Mouse (Mus musculus): ENCODE measurements around the gene Spon1. TPM values are rescaled to one million over a fixed set of nuclear protein-coding genes. Genes with fewer than 3 reads are reported as not detected.
A peak's percentile ranks its signal among the peaks of the same experiment; 100 is the strongest.

Spon1 gene
- polyA plus RNA-seq, 1 experiment from 2014 or later: 35.1 TPM

GRCm38 (mm10) chr7:114027406-114027805 lies 261.6 kb downstream of the Spon1 start:
- TF ChIP-seq EP300 (IDR thresholded peaks at IDR 0.05): no peak
- ATAC-seq (no peak), DNase-seq (ENCODE audit: low spot score) (no peak)
- Histone ChIP-seq H3K27me3 (replicated peaks; ENCODE audit: insufficient read depth, low read length) (no peaks in the 10 kb centered on the region), H3K9ac (replicated peaks; ENCODE audit: low read depth) (no peak overlapping the region), H3K27ac (ENCODE audit: low read length) (no peak overlapping the region), H3K4me3 (ENCODE audit: low read depth, low read length) (no peak overlapping the region), H3K4me1 (ENCODE audit: insufficient read depth, low read depth, low read length) (no peaks in the 10 kb centered on the region), H3K4me2 (replicated peaks; ENCODE audit: low read depth, low read length) (no peak overlapping the region), H3K9me3 (ENCODE audit: low read length) (no peaks in the 10 kb centered on the region), H3K36me3 (ENCODE audit: insufficient read depth, low read length) (no peaks in the 10 kb centered on the region)
- 74% methylated on average over 3 of the region's 3 CpGs for WGBS

DNA sequence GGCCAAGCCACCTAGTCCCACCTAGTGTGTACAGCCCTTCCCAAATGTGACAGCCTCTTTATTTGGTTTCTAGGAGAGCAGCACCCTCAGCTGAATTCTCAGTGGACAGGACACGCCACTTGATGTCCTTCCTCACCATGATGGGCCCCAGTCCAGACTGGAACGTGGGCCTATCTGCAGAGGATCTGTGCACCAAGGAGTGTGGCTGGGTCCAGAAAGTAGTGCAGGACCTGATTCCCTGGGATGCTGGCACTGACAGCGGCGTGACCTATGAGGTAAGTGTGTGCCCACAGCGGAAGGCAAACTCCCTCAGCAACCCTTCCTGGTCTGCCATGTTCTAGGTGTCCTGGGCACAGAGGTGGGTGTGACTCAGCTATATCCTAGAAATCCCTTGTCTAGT lies 263.0 kb downstream of the Spon1 start:
- H3K4me1 ChIP-seq (ENCODE audit: insufficient read depth, low read depth, low read length): no peaks in the 10 kb centered on the region
- no peaks in the 10 kb centered on the region for H3K36me3 ChIP-seq (ENCODE audit: insufficient read depth, low read length)
- no peak overlapping the region for H3K4me3 ChIP-seq (ENCODE audit: low read depth, low read length)
- no peak overlapping the region for H3K9ac ChIP-seq (replicated peaks; ENCODE audit: low read depth)
- ATAC-seq (no peak), DNase-seq (ENCODE audit: low spot score) (no peak)
- no peak overlapping the region for H3K4me2 ChIP-seq (replicated peaks; ENCODE audit: low read depth, low read length)
- H3K9me3 ChIP-seq (ENCODE audit: low read length): no peaks in the 10 kb centered on the region
- no peaks in the 10 kb centered on the region for H3K27me3 ChIP-seq (replicated peaks; ENCODE audit: insufficient read depth, low read length)
- 80% methylated on average over 5 of the region's 5 CpGs for WGBS
- H3K27ac ChIP-seq (ENCODE audit: low read length): no peak overlapping the region
- no peak for TF ChIP-seq EP300 (IDR thresholded peaks at IDR 0.05)
- TF ChIP-seq CTCF (IDR thresholded peaks at IDR 0.05): no peak

DNA sequence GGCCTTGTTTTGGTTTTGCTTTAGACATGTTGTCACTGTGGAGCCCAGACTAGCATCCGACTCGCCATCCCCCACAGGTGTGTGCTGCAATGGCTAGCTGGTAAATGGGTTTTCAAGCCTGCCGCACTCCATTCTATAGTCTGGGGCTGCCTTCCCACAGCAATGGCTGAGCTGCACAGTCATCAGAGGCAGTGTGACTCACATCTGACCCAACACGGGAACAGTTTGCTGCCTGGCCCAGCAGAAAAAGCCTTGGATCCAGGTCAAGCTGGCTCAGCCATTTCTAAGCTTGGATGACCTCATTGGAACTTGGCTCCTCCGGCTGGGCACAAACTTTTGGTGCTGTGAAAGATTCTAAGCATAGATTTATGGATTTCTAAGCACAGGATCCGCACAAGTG lies 263.8 kb downstream of the Spon1 start:
- Histone ChIP-seq H3K36me3 (ENCODE audit: insufficient read depth, low read length) (no peaks in the 10 kb centered on the region), H3K4me2 (replicated peaks; ENCODE audit: low read depth, low read length) (no peak overlapping the region), H3K27ac (ENCODE audit: low read length) (no peak overlapping the region), H3K27me3 (replicated peaks; ENCODE audit: insufficient read depth, low read length) (no peaks in the 10 kb centered on the region), H3K4me1 (ENCODE audit: insufficient read depth, low read depth, low read length) (no peaks in the 10 kb centered on the region), H3K4me3 (ENCODE audit: low read depth, low read length) (no peak overlapping the region), H3K9me3 (ENCODE audit: low read length) (no peaks in the 10 kb centered on the region), H3K9ac (replicated peaks; ENCODE audit: low read depth) (no peak overlapping the region)
- DNase-seq (ENCODE audit: low spot score) (peak; percentile 61), ATAC-seq (peak; percentile 69)
- TF ChIP-seq EP300 (IDR thresholded peaks at IDR 0.05): no peak
- TF ChIP-seq CTCF (IDR thresholded peaks at IDR 0.05): no peak
- 62% methylated on average over 6 of the region's 6 CpGs for WGBS

DNA sequence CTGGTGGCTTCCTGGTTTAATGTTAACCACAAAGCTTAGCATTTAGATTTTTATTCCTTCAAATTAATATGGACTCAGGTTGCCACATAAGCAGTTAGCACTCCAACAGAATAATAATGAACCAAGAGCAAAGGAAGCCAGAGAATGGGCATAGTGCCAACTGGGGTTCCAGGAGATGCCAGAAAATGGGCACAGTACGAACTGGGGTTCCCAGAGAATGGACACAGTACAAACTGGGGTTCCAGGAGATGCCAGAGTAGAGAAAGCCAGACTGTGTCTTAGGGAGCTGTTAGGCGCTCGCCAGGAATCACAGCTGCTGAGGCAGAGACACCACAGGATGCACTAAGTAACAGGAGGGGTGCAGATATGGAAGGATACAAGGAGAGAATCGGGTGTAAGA lies 271.4 kb downstream of the Spon1 start:
- H3K9me3 ChIP-seq (ENCODE audit: low read length): no peaks in the 10 kb centered on the region
- H3K4me1 ChIP-seq (ENCODE audit: insufficient read depth, low read depth, low read length): no peaks in the 10 kb centered on the region
- H3K27ac ChIP-seq (ENCODE audit: low read length): no peak overlapping the region
- no peak overlapping the region for H3K9ac ChIP-seq (replicated peaks; ENCODE audit: low read depth)
- TF ChIP-seq EP300 (IDR thresholded peaks at IDR 0.05) (no peak), CTCF (IDR thresholded peaks at IDR 0.05) (no peak)
- H3K36me3 ChIP-seq (ENCODE audit: insufficient read depth, low read length): no peaks in the 10 kb centered on the region
- no peaks in the 10 kb centered on the region for H3K27me3 ChIP-seq (replicated peaks; ENCODE audit: insufficient read depth, low read length)
- DNase-seq (ENCODE audit: low spot score): no peak
- no peak overlapping the region for H3K4me3 ChIP-seq (ENCODE audit: low read depth, low read length)
- ATAC-seq: no peak; the same call in 1 of the 2 replicates
- no peak overlapping the region for H3K4me2 ChIP-seq (replicated peaks; ENCODE audit: low read depth, low read length)
- 73% methylated on average over 4 of the region's 4 CpGs for WGBS

DNA sequence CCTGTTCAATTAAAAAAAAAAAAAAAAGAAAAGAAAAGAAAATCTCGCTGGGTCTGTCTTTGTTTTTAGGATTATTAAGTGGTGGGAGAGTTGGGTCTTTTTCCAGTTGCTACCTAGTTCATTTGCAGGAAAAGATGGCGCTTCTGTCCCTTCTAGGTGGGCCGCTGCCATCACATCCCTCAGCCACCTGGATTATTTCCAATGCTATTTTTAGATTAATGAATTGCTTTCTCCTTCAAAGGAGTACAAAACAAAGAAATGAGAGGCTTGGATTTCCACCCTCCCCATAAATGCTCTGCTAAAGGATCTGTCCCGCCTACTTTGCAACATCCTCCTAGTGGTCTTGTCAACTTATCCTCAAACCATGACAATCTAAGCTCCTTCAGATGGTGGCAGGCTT lies 275.6 kb downstream of the Spon1 start:
- H3K9me3 ChIP-seq (ENCODE audit: low read length): no peaks in the 10 kb centered on the region
- no peak overlapping the region for H3K4me2 ChIP-seq (replicated peaks; ENCODE audit: low read depth, low read length)
- ATAC-seq: no peak
- no peaks in the 10 kb centered on the region for H3K36me3 ChIP-seq (ENCODE audit: insufficient read depth, low read length)
- H3K27ac ChIP-seq (ENCODE audit: low read length): no peak overlapping the region
- H3K4me1 ChIP-seq (ENCODE audit: insufficient read depth, low read depth, low read length): peaks cover 7% of the 10 kb centered on the region; the same call in 1 of the 2 replicates
- WGBS: 87% methylated on average over 4 of the region's 4 CpGs
- DNase-seq (ENCODE audit: low spot score): no peak
- H3K27me3 ChIP-seq (replicated peaks; ENCODE audit: insufficient read depth, low read length): no peaks in the 10 kb centered on the region
- no peak overlapping the region for H3K4me3 ChIP-seq (ENCODE audit: low read depth, low read length)
- no peak for TF ChIP-seq EP300 (IDR thresholded peaks at IDR 0.05)
- no peak for TF ChIP-seq CTCF (IDR thresholded peaks at IDR 0.05)
- no peak overlapping the region for H3K9ac ChIP-seq (replicated peaks; ENCODE audit: low read depth)

- peak; percentile 66; the same call in 1 of the 2 replicates for ATAC-seq
- no peak overlapping the region for H3K4me3 ChIP-seq (ENCODE audit: low read depth, low read length)
- 64% methylated on average over 26 of the region's 26 CpGs for WGBS
- no peak overlapping the region for H3K9ac ChIP-seq (replicated peaks; ENCODE audit: low read depth)
- H3K4me2 ChIP-seq (replicated peaks; ENCODE audit: low read depth, low read length): no peak overlapping the region
- H3K36me3 ChIP-seq (ENCODE audit: insufficient read depth, low read length): 0 out of 2 replicates have a peak, but pooled peaks cover 3% of the 10 kb centered on the region
- peak; percentile 56 for DNase-seq (ENCODE audit: low spot score)
- H3K27ac ChIP-seq (ENCODE audit: low read length): no peak overlapping the region
- no peaks in the 10 kb centered on the region for H3K27me3 ChIP-seq (replicated peaks; ENCODE audit: insufficient read depth, low read length)
- peaks cover 7% of the 10 kb centered on the region; the same call in 1 of the 2 replicates for H3K4me1 ChIP-seq (ENCODE audit: insufficient read depth, low read depth, low read length)
- no peak for TF ChIP-seq EP300 (IDR thresholded peaks at IDR 0.05)
- no peak for TF ChIP-seq CTCF (IDR thresholded peaks at IDR 0.05)
- H3K9me3 ChIP-seq (ENCODE audit: low read length): no peaks in the 10 kb centered on the region
Observed at GRCm38 (mm10) chr7:114042973-114043928, 277.5 kb downstream of the Spon1 start.
